Mouse (Mus musculus) kidney, adult 2 months (tissue): ENCODE data around the gene Trim27. TPM values are rescaled to one million over a fixed set of nuclear protein-coding genes. Genes with fewer than 3 reads are reported as not detected.

Source experiments
- DNase-seq: peaks from one replicate; pipeline ENCODE4 v3.0.0; 2021
- H3K27ac ChIP-seq: fragments of 200-500 bp; 2 replicates; pipeline ENCODE4 v1.5.1; 2012; ENCODE audit warnings: low read depth, low read length, control low read depth, inconsistent platforms; ENCODE audit not compliant: insufficient read depth
- H3K27me3 ChIP-seq: fragments of 200-500 bp; replicated peaks from 2 replicates; pipeline ENCODE4 v1.6.1; 2012; ENCODE audit warnings: mild to moderate bottlenecking, moderate library complexity, low read length, inconsistent platforms; ENCODE audit not compliant: control insufficient read depth, insufficient read depth
- H3K36me3 ChIP-seq: fragments of 200-500 bp; 2 replicates; pipeline ENCODE4 v1.6.1; 2012; ENCODE audit warnings: mild to moderate bottlenecking, moderate library complexity, low read length, inconsistent platforms; ENCODE audit not compliant: control insufficient read depth, insufficient read depth
- H3K4me1 ChIP-seq: fragments of 200-500 bp; 2 replicates; pipeline ENCODE4 v1.6.1; 2011; ENCODE audit warnings: low read length; ENCODE audit not compliant: control insufficient read depth, insufficient read depth
- H3K4me3 ChIP-seq: fragments of 200-500 bp; 2 replicates; pipeline ENCODE4 v1.5.1; 2011; ENCODE audit warnings: mild to moderate bottlenecking, low read depth, low read length, control low read depth; ENCODE audit not compliant: insufficient read depth
- CTCF ChIP-seq: fragments of 200-500 bp; conservative IDR thresholded peaks from 2 replicates; pipeline ENCODE4 v1.5.1; 2011; ENCODE audit warnings: low read depth, mild to moderate bottlenecking, control low read depth, low read length, moderate library complexity, mixed read lengths; ENCODE audit not compliant: insufficient read depth, insufficient read length
- POLR2A ChIP-seq: fragments of 200-500 bp; IDR thresholded peaks from one replicate; pipeline ENCODE4 v1.6.1; 2011; ENCODE audit warnings: low read depth, low read length, control low read depth
- WGBS: fragments of 180-500 bp; shearing (Covaris S2); methylation state at CpG from one replicate; pipeline ENCODE4 v1.1.7; 2018; 5-methylcytosine and 5-hydroxymethylcytosine counted together
- polyA plus RNA-seq: library from polyadenylated mRNA; depleted of rRNA; stranded (reverse); fragments of >200 nt; gene quantifications from 2 replicates; pipeline ENCODE4 v1.2.3, GENCODE M21; 2012

Trim27 gene
- polyA plus RNA-seq, 1 experiment: 30.2 TPM

- Histone ChIP-seq H3K27me3 (no peaks in the 10 kb centered on the region), H3K4me3 (peak overlapping the region; percentile 73), H3K27ac (no peak overlapping the region), H3K36me3 (no peaks in the 10 kb centered on the region), H3K4me1 (no peaks in the 10 kb centered on the region)
- WGBS: under 1% methylated on average over 32 of the region's 32 CpGs
- TF ChIP-seq POLR2A: no peak
- no peak for TF ChIP-seq CTCF
- DNase-seq: peak; percentile 94
Observed at GRCm38 (mm10) chr13:21160657-21161590, 18.3 kb upstream of the Trim27 start.

GRCm38 (mm10) chr13:21161591-21161990 lies 17.7 kb upstream of the Trim27 start:
- Histone ChIP-seq H3K36me3 (no peaks in the 10 kb centered on the region), H3K4me3 (no peak overlapping the region), H3K27ac (no peak overlapping the region), H3K27me3 (no peaks in the 10 kb centered on the region), H3K4me1 (no peaks in the 10 kb centered on the region)
- WGBS: 41% methylated on average over 2 of the region's 2 CpGs
- TF ChIP-seq CTCF (no peak), POLR2A (no peak)
- no peak for DNase-seq

GRCm38 (mm10) chr13:21162591-21162990 lies 16.7 kb upstream of the Trim27 start:
- no peaks in the 10 kb centered on the region for H3K27me3 ChIP-seq
- no peak for TF ChIP-seq CTCF
- no peak overlapping the region for H3K27ac ChIP-seq
- H3K4me3 ChIP-seq: no peak overlapping the region
- H3K4me1 ChIP-seq: no peaks in the 10 kb centered on the region
- no peaks in the 10 kb centered on the region for H3K36me3 ChIP-seq
- WGBS: 71% methylated on average over 5 of the region's 5 CpGs
- DNase-seq: no peak

GRCm38 (mm10) chr13:21166936-21167909 lies 12.0 kb upstream of the Trim27 start:
- H3K36me3 ChIP-seq: no peaks in the 10 kb centered on the region
- peak; percentile 88 for DNase-seq
- TF ChIP-seq CTCF (no peak), POLR2A (no peak)
- no peaks in the 10 kb centered on the region for H3K4me1 ChIP-seq
- H3K4me3 ChIP-seq: peak overlapping the region; percentile 52
- no peaks in the 10 kb centered on the region for H3K27me3 ChIP-seq
- 7% methylated on average over 27 of the region's 27 CpGs for WGBS
- H3K27ac ChIP-seq: 0 out of 2 replicates have a peak overlapping the region, but pooled peaks have one; percentile 16

GRCm38 (mm10) chr13:21167910-21168300 lies 11.3 kb upstream of the Trim27 start:
- no peak overlapping the region; the same call in 1 of the 2 replicates for H3K4me3 ChIP-seq
- H3K27me3 ChIP-seq: no peaks in the 10 kb centered on the region
- no peak for TF ChIP-seq CTCF
- TF ChIP-seq POLR2A: no peak
- DNase-seq: peak; percentile 55
- under 1% methylated on average over 8 of the region's 8 CpGs for WGBS
- H3K27ac ChIP-seq: no peak overlapping the region
- peaks cover 3% of the 10 kb centered on the region; the same call in 1 of the 2 replicates for H3K4me1 ChIP-seq
- H3K36me3 ChIP-seq: no peaks in the 10 kb centered on the region

GRCm38 (mm10) chr13:21168371-21169011 lies 10.8 kb upstream of the Trim27 start:
- WGBS: under 1% methylated on average over 16 of the region's 16 CpGs
- no peaks in the 10 kb centered on the region for H3K36me3 ChIP-seq
- H3K27ac ChIP-seq: no peak overlapping the region
- peak; percentile 65 for DNase-seq
- TF ChIP-seq POLR2A (no peak), CTCF (no peak)
- H3K4me3 ChIP-seq: peak overlapping the region; percentile 75
- peaks cover 3% of the 10 kb centered on the region; the same call in 1 of the 2 replicates for H3K4me1 ChIP-seq
- no peaks in the 10 kb centered on the region for H3K27me3 ChIP-seq
